Mouse (Mus musculus): ENCODE data around the gene Unc5c.

- TF ChIP-seq CTCF (IDR thresholded peaks at IDR 0.05; ENCODE audit: low read depth) (no peak), EP300 (IDR thresholded peaks at IDR 0.05; ENCODE audit: low read depth) (no peak)
These were observed 164.4 kb downstream of the Unc5c start for GRCm38 (mm10) chr3:141629431-141629830.
